8 mouse cellular contexts compared by ENCODE assay signal in the genomic region with DNA sequence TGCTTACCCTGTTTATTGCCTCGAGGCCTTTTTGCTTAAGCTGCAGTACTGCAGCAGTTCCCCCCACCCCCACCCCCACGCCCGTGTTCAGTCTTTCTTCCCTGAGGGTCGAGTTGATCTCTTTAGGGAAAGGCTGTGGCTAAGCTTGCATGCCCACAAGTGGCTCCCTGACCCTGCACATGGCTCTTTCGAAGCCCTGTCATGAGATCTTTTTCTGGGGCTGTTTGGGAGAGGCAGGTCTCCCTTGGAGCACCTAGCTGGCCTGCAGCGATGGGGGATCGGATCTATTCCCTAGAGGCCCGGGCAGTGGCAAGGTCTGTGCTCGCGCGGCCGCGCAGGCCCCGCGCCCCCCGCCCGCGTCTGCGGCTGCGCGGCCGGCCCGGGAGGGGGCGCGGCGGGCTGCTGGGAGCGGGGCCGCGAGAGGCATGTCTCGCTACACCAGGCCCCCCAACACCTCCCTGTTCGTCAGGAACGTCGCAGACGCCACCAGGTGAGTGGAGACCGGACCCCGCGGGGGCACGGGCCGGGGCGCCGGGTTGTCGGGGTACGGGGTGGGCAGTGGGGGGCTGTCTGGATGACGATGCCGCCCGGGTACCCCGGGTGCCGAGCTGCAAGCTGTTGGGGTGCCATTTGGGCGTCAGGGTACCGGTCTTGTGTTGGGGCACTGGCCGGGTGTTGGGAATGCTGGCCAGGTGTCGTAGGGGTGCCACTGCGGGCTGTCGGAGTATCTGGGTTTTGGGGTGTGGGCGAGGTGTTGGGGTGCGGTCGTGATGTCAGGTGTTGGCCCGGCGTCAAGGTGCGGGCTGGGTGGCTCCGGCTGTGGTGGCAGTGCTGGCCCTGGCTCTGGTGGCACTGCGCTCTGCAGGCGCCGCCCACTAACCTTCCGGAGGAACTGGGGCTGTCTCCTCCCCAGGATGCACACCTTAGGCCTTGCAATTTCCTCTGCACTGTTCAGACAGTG. TPM values are rescaled to one million over a fixed set of nuclear protein-coding genes. Genes with fewer than 3 reads are reported as not detected.
DNase-seq lines count a peak whose midpoint lies in the region; ATAC-seq lines count a peak whose summit lies in the region.

Gene Srsf12, plus strand, starts transcription at position 111 of the 961 bp plus-strand sequence.

- H3K4me2 ChIP-seq in hindbrain, embryonic 11.5 days (replicated peaks; ENCODE audit: low read depth, low read length), result peak within 1 kb of the TSS; percentile 99

- peak; percentile 53 for DNase-seq in ZHBTc4 (ENCODE audit: low read depth, low spot score)
- DNase-seq in embryo, embryonic 9.5 days (ENCODE audit: extremely low spot score), result peak; percentile 65
- peak; percentile 71 for DNase-seq in hindbrain, embryonic 11.5 days (ENCODE audit: low spot score)
- DNase-seq in left cerebral cortex, postnatal 10 days (ENCODE audit: extremely low spot score in 1 of 2, low spot score in 2 of 2), result peak in 1 of 2 experiments; percentile 61
- DNase-seq in right cerebral cortex, postnatal 25 days, result peak; percentile 45
- no peak for DNase-seq in c-Kit-positive CD71-positive TER-119-positive erythroid progenitor cells, embryonic 14.5 days (ENCODE audit: low spot score)

- H3K9ac ChIP-seq in hindbrain, embryonic 11.5 days (ENCODE audit: low read depth, low read length), result peak within 1 kb of the TSS; percentile 68

- ATAC-seq in CD4-positive, CD25-positive, alpha-beta regulatory T cell, adult 4 months, result peak; percentile 98
- peak; percentile 83 for ATAC-seq in hindbrain, embryonic 11.5 days (ENCODE audit: low FRiP score)

- intact Hi-C loops in left cerebral cortex, postnatal 10 days (cut with DNase I), result no loop called here

- 2% methylated on average over 61 of the region's 65 CpGs for WGBS in hindbrain, embryonic 11.5 days

- H3K27me3 ChIP-seq in hindbrain, embryonic 11.5 days (ENCODE audit: control insufficient read depth, insufficient read depth, low read length), result no peaks in the 10 kb centered on the region
- H3K27me3 ChIP-seq in megakaryocyte, embryonic 14.5 days (replicated peaks), result peaks cover 36% of the 10 kb centered on the region

- H3K4me1 ChIP-seq in hindbrain, embryonic 11.5 days (replicated peaks; ENCODE audit: control insufficient read depth, insufficient read depth, low read length), result no peaks in the 10 kb centered on the region
- peaks cover 10% of the 10 kb centered on the region for H3K4me1 ChIP-seq in megakaryocyte, embryonic 14.5 days

- H3K36me3 ChIP-seq in hindbrain, embryonic 11.5 days (ENCODE audit: control insufficient read depth, insufficient read depth, low read length), result no peaks in the 10 kb centered on the region
- H3K36me3 ChIP-seq in megakaryocyte, embryonic 14.5 days (replicated peaks; ENCODE audit: low read length), result no peaks in the 10 kb centered on the region

- H3K27ac ChIP-seq in hindbrain, embryonic 11.5 days (ENCODE audit: low read depth, low read length), result no peak within 1 kb of the TSS; the same call in 1 of the 2 replicates

- peak within 1 kb of the TSS; percentile 70 for H3K4me3 ChIP-seq in hindbrain, embryonic 11.5 days (ENCODE audit: low read depth, low read length)
- H3K4me3 ChIP-seq in megakaryocyte, embryonic 14.5 days (replicated peaks), result peak within 1 kb of the TSS; percentile 83

- H3K9me3 ChIP-seq in hindbrain, embryonic 11.5 days (ENCODE audit: control insufficient read depth, low read length), result no peaks in the 10 kb centered on the region
- H3K9me3 ChIP-seq in megakaryocyte, embryonic 14.5 days, result peaks cover 18% of the 10 kb centered on the region

RNA-seq across cellular contexts. Expression of gene Srsf12, which starts in this region (rescaled TPM):
- polyA plus RNA-seq in CD4-positive, CD25-positive, alpha-beta regulatory T cell, adult 4 months (2017; shearing (Covaris generic)), result 1 to 10 TPM; 3.5 to 4.2 TPM
- polyA plus RNA-seq in hindbrain, embryonic 11.5 days (2014; fragmentation: Nextera tagmentation; extraction: Ambion mirVana), result 10.4 and 12.9 TPM in 2 replicates
- 10 to 100 TPM; 38.6 to 41.6 TPM for total RNA-seq in left cerebral cortex, postnatal 10 days (2021)
- not detected in 2 replicates for polyA plus RNA-seq in megakaryocyte, embryonic 14.5 days (2012; ENCODE audit: insufficient read depth, low replicate concordance)
